Mouse (Mus musculus) Patski (cell line): ENCODE measurements around the gene E330017A01Rik. TPM values are rescaled to one million over a fixed set of nuclear protein-coding genes. Genes with fewer than 3 reads are reported as not detected.

ENCODE experiments used
- ATAC-seq: fragments of 100-300 bp; one replicate; pipeline ENCODE4 v1.8.0; 2021
- CTCF ChIA-PET: fragments of 350-600 bp; sonication (Branson Sonifier 250); formaldehyde crosslinking; loops from one replicate; lab custom pipeline; 2022; ENCODE audit warnings: inconsistent platforms; lab: Charles Lee
- POLR2A ChIA-PET: fragments of 350-600 bp; sonication (Branson Sonifier 250); formaldehyde crosslinking; loops from one replicate; lab custom pipeline; 2022; ENCODE audit warnings: antibody characterized with exemption, inconsistent platforms; lab: Charles Lee
- DNase-seq: peaks from one replicate; pipeline ENCODE4 v3.0.0-alpha.2; 2011; ENCODE audit warnings: low read depth, low spot score
- H3K27me3 ChIP-seq: fragments of 371-371 bp; one replicate; pipeline ENCODE4 v1.5.1; 2021
- CTCF ChIP-seq: fragments of 100-300 bp; IDR thresholded peaks from one replicate; pipeline ENCODE4 v1.5.1; 2021
- in situ Hi-C: fragments of 300-500 bp; cut with MboI; formaldehyde crosslinking; loops from 3 replicates; pipeline ENCODE4 v1.11.1; 2018; ENCODE audit warnings: low pct_unique_long_range_greater_than_20kb, mixed read lengths
- polyA plus RNA-seq: library from polyadenylated mRNA; unstranded; gene quantifications from one replicate; pipeline ENCODE4 v1.2.3, GENCODE M21; 2021

The E330017A01Rik gene
- polyA plus RNA-seq: not detected

DNA sequence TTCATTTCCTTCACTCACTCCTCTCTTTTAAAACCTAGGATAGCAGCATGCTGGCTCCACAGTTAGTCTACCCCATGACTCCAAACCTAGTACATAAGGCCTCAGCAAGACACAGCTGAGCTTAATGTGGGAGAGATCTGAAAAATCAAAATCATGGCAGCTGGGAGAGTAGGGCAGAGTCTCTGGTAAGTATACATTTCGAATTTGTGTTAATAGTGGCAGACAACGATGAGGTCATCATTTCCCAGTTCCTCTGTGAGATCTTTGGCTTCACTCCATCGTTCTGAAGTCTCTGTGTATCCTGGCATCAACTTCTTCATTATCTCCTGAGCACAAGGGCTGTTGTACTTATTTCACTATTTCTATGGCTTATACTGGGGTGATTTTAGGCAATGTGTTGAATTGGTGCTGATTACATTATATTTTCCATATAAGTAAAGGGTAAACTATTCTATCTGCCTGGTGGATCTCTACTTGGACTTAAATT, at the start of gene E330017A01Rik:
Gene E330017A01Rik (minus strand): TSS at position 51 of the 487 bp plus-strand sequence.
- no peaks in the 10 kb centered on the region for H3K27me3 ChIP-seq
- no peak for TF ChIP-seq CTCF
- CTCF ChIA-PET: no interaction called here
- in situ Hi-C loops: no loop called here
- no peak for ATAC-seq
- DNase-seq: no peak
- POLR2A ChIA-PET: no interaction called here

GRCm38 (mm10) chr16:58685548-58686537, 47.3 kb upstream of the E330017A01Rik start:
- ATAC-seq (no peak), DNase-seq (no peak)
- ChIA-PET POLR2A (no interaction called here), CTCF (interaction anchor here (0.6 to 2.0 kb wide), 4 partner anchors 9 to 14 kb away, joined by 3 to 5 read pairs (median 4); no protein-coding TSS in a partner anchor)
- TF ChIP-seq CTCF: no peak
- in situ Hi-C loops: no loop called here
- H3K27me3 ChIP-seq: no peaks in the 10 kb centered on the region

- in situ Hi-C loops: no loop called here
- CTCF ChIA-PET: interaction anchor here (1.1 kb wide), 1 partner anchor 16 kb away, joined by 4 read pairs; no protein-coding TSS in a partner anchor
- ATAC-seq (no peak), DNase-seq (no peak)
- peak; percentile 24 for TF ChIP-seq CTCF
- POLR2A ChIA-PET: no interaction called here
- no peaks in the 10 kb centered on the region for H3K27me3 ChIP-seq
These were observed 46.0 kb upstream of the E330017A01Rik start for GRCm38 (mm10) chr16:58684537-58684936.

DNA sequence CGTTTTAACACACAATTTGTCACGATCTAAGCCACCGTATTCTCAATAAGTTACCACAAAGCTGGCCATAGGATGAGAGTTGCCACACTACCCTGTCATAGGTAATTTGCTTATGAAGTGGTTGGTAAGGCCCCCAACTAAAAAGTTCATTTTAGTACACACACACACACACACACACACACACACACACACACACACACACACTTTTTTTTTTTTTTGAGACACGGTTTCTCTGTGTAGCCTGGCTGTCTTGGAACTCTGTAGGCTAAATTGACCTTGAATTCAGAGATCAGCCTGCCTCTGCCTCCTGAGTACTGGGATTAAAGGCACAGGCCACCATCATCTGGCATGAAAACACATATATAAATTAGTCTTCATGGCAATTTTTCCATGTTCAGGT, 45.4 kb upstream of the E330017A01Rik start:
- ATAC-seq: no peak
- in situ Hi-C loops: no loop called here
- TF ChIP-seq CTCF: no peak
- DNase-seq: no peak
- CTCF ChIA-PET: interaction anchor here (0.6 to 1.2 kb wide), 2 partner anchors 19 to 1049 kb away, joined by 3 read pairs; no protein-coding TSS in a partner anchor
- no peaks in the 10 kb centered on the region for H3K27me3 ChIP-seq
- POLR2A ChIA-PET: no interaction called here

DNA sequence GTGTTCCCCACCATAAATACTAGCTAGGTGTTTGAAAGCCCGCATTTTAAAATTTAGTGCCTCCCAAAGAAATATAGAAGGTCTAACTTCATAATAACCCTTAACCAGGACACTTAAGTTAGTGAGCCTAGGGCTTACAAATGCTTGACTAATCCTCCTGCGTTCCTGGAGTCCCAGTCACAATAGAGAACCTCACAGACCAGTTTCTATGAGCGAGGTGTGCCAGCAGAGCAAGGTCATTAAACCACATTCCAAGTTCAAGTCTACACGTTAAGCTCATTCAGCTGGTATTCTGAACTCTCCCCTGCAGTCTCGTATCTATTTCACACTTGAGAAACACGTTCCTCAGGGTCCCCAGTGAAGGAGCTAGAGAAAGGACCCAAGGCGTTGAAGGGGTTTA, 44.3 kb upstream of the E330017A01Rik start:
- H3K27me3 ChIP-seq: no peaks in the 10 kb centered on the region
- in situ Hi-C loops: no loop called here
- no peak for TF ChIP-seq CTCF
- no peak for ATAC-seq
- no peak for DNase-seq
- POLR2A ChIA-PET: interaction anchor here (0.6 kb wide), 1 partner anchor 22 kb away, joined by 3 read pairs; no protein-coding TSS in a partner anchor
- CTCF ChIA-PET: interaction anchor here (0.9 to 1.3 kb wide), 5 partner anchors 9 to 62 kb away, joined by 3 read pairs; no protein-coding TSS in a partner anchor

DNA sequence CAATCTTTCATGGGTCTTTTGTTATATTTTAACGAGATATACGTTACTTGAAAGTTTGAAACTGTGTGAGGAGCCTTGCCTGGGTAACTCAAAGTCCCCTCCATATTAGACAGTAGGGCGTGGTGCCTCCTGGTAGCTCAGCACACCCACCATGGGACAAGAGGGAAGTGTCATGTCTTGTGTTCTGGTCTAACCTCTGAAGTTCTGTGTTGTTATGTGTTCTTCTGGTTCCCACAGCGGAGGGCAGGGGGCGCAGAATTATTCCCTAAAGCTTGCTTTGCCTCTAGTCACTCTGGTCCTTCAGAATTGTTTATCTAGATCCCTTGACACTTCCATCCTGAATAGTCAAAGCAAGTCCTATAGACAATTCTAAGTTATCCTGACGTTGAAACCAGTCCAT, 43.5 kb upstream of the E330017A01Rik start:
- ChIA-PET POLR2A (interaction anchor here (1.0 kb wide), 1 partner anchor 10 kb away, joined by 3 read pairs; no protein-coding TSS in a partner anchor), CTCF (interaction anchor here (1.3 kb wide), 1 partner anchor 20 kb away, joined by 3 read pairs; no protein-coding TSS in a partner anchor)
- no peak for TF ChIP-seq CTCF
- H3K27me3 ChIP-seq: no peaks in the 10 kb centered on the region
- DNase-seq (no peak), ATAC-seq (no peak)
- in situ Hi-C loops: no loop called here

GRCm38 (mm10) chr16:58678660-58679059, 40.1 kb upstream of the E330017A01Rik start:
- in situ Hi-C loops: loop anchor here (5.0 kb wide), 1 partner anchor 49 kb away; the partner anchor contains the start of gene Cldnd1
- TF ChIP-seq CTCF: no peak
- ChIA-PET POLR2A (no interaction called here), CTCF (no interaction called here)
- H3K27me3 ChIP-seq: no peaks in the 10 kb centered on the region
- DNase-seq: no peak
- ATAC-seq: no peak

GRCm38 (mm10) chr16:58677491-58677890, 39.0 kb upstream of the E330017A01Rik start:
- in situ Hi-C loops: loop anchor here (5.0 kb wide), 1 partner anchor 50 kb away; the partner anchor contains the start of gene Cldnd1

GRCm38 (mm10) chr16:58676633-58677032, 38.1 kb upstream of the E330017A01Rik start:
- in situ Hi-C loops: loop anchor here (5.0 kb wide), 1 partner anchor 51 kb away; the partner anchor contains the start of gene Cldnd1
- DNase-seq: no peak
- ATAC-seq: no peak
- no peak for TF ChIP-seq CTCF
- H3K27me3 ChIP-seq: no peaks in the 10 kb centered on the region
- POLR2A ChIA-PET: no interaction called here
- CTCF ChIA-PET: interaction anchor here (1.1 to 1.7 kb wide), 2 partner anchors 9 to 20 kb away, joined by 4 read pairs; no protein-coding TSS in a partner anchor

More at GRCm38 (mm10) chr16:58677491-58677890, 39.0 kb upstream of the E330017A01Rik start:
- CTCF ChIA-PET: interaction anchor here (1.1 kb wide), 1 partner anchor 8 kb away, joined by 4 read pairs; no protein-coding TSS in a partner anchor
- POLR2A ChIA-PET: no interaction called here
- no peak for TF ChIP-seq CTCF
- no peak for ATAC-seq
- H3K27me3 ChIP-seq: no peaks in the 10 kb centered on the region
- no peak for DNase-seq

DNA sequence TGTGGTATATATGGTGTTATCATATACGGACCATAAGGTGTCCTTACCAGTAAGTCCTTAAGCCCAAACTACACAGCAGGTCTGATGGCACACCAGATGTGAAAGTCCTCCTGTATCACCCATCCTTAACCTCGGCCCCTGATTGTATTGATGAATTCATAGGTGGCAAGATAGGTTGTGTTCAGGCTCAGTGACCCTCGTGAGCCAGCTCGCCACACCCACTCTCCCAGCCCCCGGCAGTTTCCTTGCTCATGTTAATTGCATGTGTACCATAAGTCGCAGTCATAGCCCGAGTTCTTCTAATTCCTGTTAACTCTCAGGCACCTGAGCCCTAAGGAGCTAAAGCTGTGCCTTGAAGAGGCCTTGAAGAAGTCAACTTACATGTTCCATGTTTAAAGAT, 37.6 kb upstream of the E330017A01Rik start:
- TF ChIP-seq CTCF: no peak
- ChIA-PET POLR2A (no interaction called here), CTCF (interaction anchor here (1.7 kb wide), 1 partner anchor 21 kb away, joined by 4 read pairs; no protein-coding TSS in a partner anchor)
- no peaks in the 10 kb centered on the region for H3K27me3 ChIP-seq
- DNase-seq: no peak
- no peak for ATAC-seq
- in situ Hi-C loops: loop anchor here (5.0 kb wide), 1 partner anchor 51 kb away; the partner anchor contains the start of gene Cldnd1
